Mouse (Mus musculus) neural tube, embryonic 13.5 days (tissue): ENCODE measurements at regions not wholly inside any gene's neighbourhood (a gene's known extent, or its start where the extent isn't known, plus 50 kb on each side); places are given as distances from the start of the nearest gene placed in this dataset.
A peak's percentile ranks its signal among the peaks of the same experiment; 100 is the strongest.
"Not testable (repeated sequence)": the region's sequence is repeated elsewhere in the genome, so short reads cannot be mapped to it uniquely, and the experiment has no call there.

Experiments used
- ATAC-seq: fragments of 200-750 bp; cut with Nextera tagmentation; 2 replicates; pipeline ENCODE4 v1.8.0; 2017; ENCODE audit warnings: low read depth, mild to moderate bottlenecking, moderate TSS enrichment, moderate library complexity
- H3K27ac ChIP-seq: fragments of 300-500 bp; sonication (generic); replicated peaks from 2 replicates; pipeline ENCODE4 v1.5.1; 2015; ENCODE audit warnings: moderate library complexity, mild to moderate bottlenecking, inconsistent platforms
- H3K27me3 ChIP-seq: fragments of 300-500 bp; sonication (generic); 2 replicates; pipeline ENCODE4 v1.6.1; 2015; ENCODE audit warnings: mild to moderate bottlenecking, inconsistent platforms
- H3K36me3 ChIP-seq: fragments of 300-500 bp; sonication (generic); 2 replicates; pipeline ENCODE4 v1.6.1; 2015; ENCODE audit warnings: mild to moderate bottlenecking, inconsistent platforms
- H3K4me1 ChIP-seq: fragments of 300-500 bp; sonication (generic); replicated peaks from 2 replicates; pipeline ENCODE4 v1.6.1; 2015; ENCODE audit warnings: inconsistent platforms
- H3K4me2 ChIP-seq: fragments of 300-500 bp; sonication (generic); 2 replicates; pipeline ENCODE4 v1.6.1; 2015; ENCODE audit warnings: inconsistent platforms, mild to moderate bottlenecking, moderate library complexity
- H3K4me3 ChIP-seq: fragments of 300-500 bp; sonication (generic); 2 replicates; pipeline ENCODE4 v1.5.1; 2015; ENCODE audit warnings: mild to moderate bottlenecking, inconsistent platforms
- H3K9ac ChIP-seq: fragments of 300-500 bp; sonication (generic); 2 replicates; pipeline ENCODE4 v1.6.1; 2015; ENCODE audit warnings: moderate library complexity, mild to moderate bottlenecking, inconsistent platforms
- H3K9me3 ChIP-seq: fragments of 300-500 bp; sonication (generic); 2 replicates; pipeline ENCODE4 v1.6.1; 2016; ENCODE audit warnings: inconsistent platforms
- WGBS: fragments of 180-500 bp; shearing (Covaris S2); methylation state at CpG from one replicate; pipeline ENCODE4 v1.1.7; 2015; 5-methylcytosine and 5-hydroxymethylcytosine counted together

DNA sequence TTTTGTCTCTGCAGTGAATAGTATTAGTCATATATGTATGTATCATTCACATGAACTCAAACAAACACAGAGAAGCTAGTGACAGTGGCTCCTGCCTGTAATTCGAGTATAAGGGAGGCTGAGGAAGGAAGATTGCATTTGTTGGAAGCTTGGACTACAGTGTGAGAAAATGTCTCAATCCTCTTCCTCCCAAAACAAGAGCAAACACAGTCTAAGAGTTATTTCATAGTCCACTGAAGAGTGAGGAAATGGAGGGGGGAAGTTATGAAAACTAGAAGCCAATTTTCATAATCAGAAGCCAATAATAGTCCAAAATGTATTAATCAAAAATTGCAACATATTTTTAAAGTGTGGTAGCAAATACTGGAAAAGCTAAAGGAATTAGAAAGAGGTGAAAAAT is 95.6 kb upstream of the Cdyl start:
- Histone ChIP-seq H3K4me3 (no peak overlapping the region), H3K9ac (no peak overlapping the region), H3K36me3 (no peaks in the 10 kb centered on the region), H3K27me3 (no peaks in the 10 kb centered on the region), H3K27ac (no peak overlapping the region), H3K9me3 (no peaks in the 10 kb centered on the region), H3K4me1 (no peaks in the 10 kb centered on the region), H3K4me2 (no peak overlapping the region)
- 46% methylated on average over 1 of the region's 1 CpGs for WGBS
- ATAC-seq = no peak

- H3K27me3 ChIP-seq = no peaks in the 10 kb centered on the region
- H3K36me3 ChIP-seq = no peaks in the 10 kb centered on the region
- no peak overlapping the region for H3K4me3 ChIP-seq
- H3K4me1 ChIP-seq = 0 out of 2 replicates have a peak, but pooled peaks cover 5% of the 10 kb centered on the region
- H3K27ac ChIP-seq = no peak overlapping the region
- WGBS = 25% methylated on average over 3 of the region's 3 CpGs
- no peak overlapping the region for H3K4me2 ChIP-seq
- no peak overlapping the region for H3K9ac ChIP-seq
- ATAC-seq = peak; percentile 63; the same call in 1 of the 2 replicates
- no peaks in the 10 kb centered on the region for H3K9me3 ChIP-seq
Observed at GRCm38 (mm10) chr13:35581616-35582015, 78.0 kb upstream of the Cdyl start.

DNA sequence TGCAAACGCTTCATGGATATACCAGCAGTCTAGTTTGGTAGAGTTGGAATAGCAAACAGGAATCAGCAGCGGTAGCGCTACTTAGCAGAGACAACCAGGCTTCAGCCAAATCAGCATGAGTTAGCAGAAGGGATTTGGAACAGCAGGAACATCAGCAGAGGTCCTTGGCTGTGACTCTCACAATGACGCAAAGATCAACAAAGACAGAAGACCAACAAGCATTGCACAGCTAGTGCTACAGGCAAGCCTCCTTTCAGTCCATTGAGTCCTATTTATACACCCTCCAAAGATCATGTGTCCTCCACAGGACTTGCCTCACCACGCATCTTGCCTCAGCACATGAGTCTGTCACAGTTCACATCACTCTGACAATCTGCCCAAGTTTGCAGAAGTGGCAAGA is 61.6 kb upstream of the Cdyl start:
- WGBS = 90% methylated on average over 5 of the region's 5 CpGs

DNA sequence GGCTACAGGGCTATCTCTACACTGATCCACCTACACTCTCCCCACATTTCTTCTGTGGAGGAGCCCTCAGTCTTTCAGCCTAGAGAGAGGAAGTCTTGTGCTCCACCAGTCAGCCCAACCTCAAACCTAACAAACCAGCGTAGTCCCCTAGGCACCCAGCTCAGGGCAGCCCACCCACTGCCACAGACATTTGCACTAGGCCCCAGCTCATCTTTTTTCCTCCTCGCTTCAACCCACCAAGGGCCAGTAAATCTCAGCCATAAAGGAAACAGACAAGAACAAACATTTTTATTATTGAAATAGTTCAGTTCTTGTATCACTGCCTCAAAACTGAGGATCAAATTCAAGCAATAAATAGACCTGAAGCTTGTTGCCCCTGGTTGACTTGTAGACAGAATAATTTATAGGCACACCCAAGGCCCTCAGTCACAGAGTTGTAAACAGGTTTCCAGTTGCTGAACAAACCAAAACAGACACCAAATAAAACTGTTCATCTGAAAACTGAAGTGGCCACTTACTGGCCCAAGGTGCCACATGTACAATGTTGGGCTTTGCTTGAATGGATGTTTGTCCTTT is 58.0 kb upstream of the Cdyl start:
- H3K4me3 ChIP-seq = no peak overlapping the region
- no peaks in the 10 kb centered on the region for H3K9me3 ChIP-seq
- no peaks in the 10 kb centered on the region for H3K36me3 ChIP-seq
- H3K27me3 ChIP-seq = no peaks in the 10 kb centered on the region
- H3K4me1 ChIP-seq = no peaks in the 10 kb centered on the region
- no peak overlapping the region for H3K9ac ChIP-seq
- H3K27ac ChIP-seq = no peak overlapping the region
- no peak for ATAC-seq
- WGBS = 86% methylated on average over 2 of the region's 2 CpGs
- H3K4me2 ChIP-seq = no peak overlapping the region

More for the DNA sequence above, 61.6 kb upstream of the Cdyl start:
- H3K27ac ChIP-seq = no peak overlapping the region
- H3K4me1 ChIP-seq = no peaks in the 10 kb centered on the region
- H3K9ac ChIP-seq = no peak overlapping the region
- H3K4me3 ChIP-seq = no peak overlapping the region
- H3K36me3 ChIP-seq = no peaks in the 10 kb centered on the region
- no peaks in the 10 kb centered on the region for H3K9me3 ChIP-seq
- H3K4me2 ChIP-seq = no peak overlapping the region
- ATAC-seq = no peak
- H3K27me3 ChIP-seq = no peaks in the 10 kb centered on the region

DNA sequence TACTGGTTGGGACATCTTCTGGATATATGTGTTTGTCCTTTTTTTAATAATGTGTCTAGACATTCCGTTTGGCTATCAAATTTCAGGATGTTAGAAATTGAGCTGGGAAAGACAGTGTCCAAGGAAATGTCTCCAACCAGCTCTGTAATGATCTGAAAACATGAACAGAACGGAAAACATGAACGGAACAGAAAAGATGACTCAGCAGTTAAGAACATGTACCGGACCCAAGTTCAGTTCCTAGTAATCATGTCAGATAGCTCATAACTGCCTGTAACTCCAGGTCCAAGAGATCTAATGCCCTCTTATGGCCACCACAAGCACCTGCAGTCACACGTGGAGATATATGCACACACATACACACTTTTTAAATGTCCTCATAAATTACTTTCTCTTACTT is 56.6 kb upstream of the Cdyl start:
- no peaks in the 10 kb centered on the region for H3K36me3 ChIP-seq
- no peak overlapping the region for H3K27ac ChIP-seq
- H3K9ac ChIP-seq = no peak overlapping the region
- no peaks in the 10 kb centered on the region for H3K9me3 ChIP-seq
- H3K27me3 ChIP-seq = no peaks in the 10 kb centered on the region
- ATAC-seq = no peak
- no peak overlapping the region for H3K4me2 ChIP-seq
- H3K4me3 ChIP-seq = no peak overlapping the region
- 91% methylated on average over 5 of the region's 5 CpGs for WGBS
- H3K4me1 ChIP-seq = no peaks in the 10 kb centered on the region

DNA sequence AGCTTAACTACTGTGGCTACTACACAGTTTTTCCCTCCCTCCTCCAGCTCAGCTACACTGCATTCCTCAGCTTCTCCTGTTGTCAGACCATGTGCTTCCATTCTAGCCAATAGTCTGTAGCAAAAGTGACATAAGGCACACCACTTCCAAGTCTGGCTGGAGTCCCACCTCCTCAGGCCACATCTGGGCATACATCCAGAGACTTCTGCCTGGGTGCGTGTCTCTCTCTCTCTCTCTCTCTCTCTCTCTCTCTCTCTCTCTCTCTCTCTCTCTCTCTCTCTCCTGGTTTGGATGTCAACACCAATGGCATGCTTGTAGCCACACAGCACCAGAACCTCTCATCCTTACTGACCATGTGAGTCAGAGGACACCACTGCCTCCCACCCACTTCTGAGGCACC is 55.6 kb upstream of the Cdyl start:
- Histone ChIP-seq H3K9ac (no peak overlapping the region), H3K4me1 (no peaks in the 10 kb centered on the region), H3K9me3 (no peaks in the 10 kb centered on the region), H3K36me3 (no peaks in the 10 kb centered on the region), H3K27ac (no peak overlapping the region), H3K27me3 (no peaks in the 10 kb centered on the region), H3K4me2 (no peak overlapping the region), H3K4me3 (no peak overlapping the region)
- ATAC-seq = no peak
- 71% methylated on average over 1 of the region's 1 CpGs for WGBS

- H3K4me2 ChIP-seq = no peak overlapping the region
- H3K9me3 ChIP-seq = no peaks in the 10 kb centered on the region
- no peak overlapping the region for H3K4me3 ChIP-seq
- H3K27ac ChIP-seq = no peak overlapping the region
- no peaks in the 10 kb centered on the region for H3K27me3 ChIP-seq
- H3K4me1 ChIP-seq = no peaks in the 10 kb centered on the region
- WGBS = 99% methylated on average over 3 of the region's 3 CpGs
- no peaks in the 10 kb centered on the region for H3K36me3 ChIP-seq
- ATAC-seq = no peak
- no peak overlapping the region for H3K9ac ChIP-seq
Observed at GRCm38 (mm10) chr13:35604765-35605164, 54.9 kb upstream of the Cdyl start.

- not testable (repeated sequence) for H3K4me1 ChIP-seq, H3K4me3 ChIP-seq, H3K27me3 ChIP-seq, H3K36me3 ChIP-seq, ATAC-seq, H3K4me2 ChIP-seq, H3K27ac ChIP-seq, H3K9ac ChIP-seq, H3K9me3 ChIP-seq
- 93% methylated on average over 5 of the region's 5 CpGs for WGBS
Observed at GRCm38 (mm10) chr13:35606857-35607561, 52.6 kb upstream of the Cdyl start.

DNA sequence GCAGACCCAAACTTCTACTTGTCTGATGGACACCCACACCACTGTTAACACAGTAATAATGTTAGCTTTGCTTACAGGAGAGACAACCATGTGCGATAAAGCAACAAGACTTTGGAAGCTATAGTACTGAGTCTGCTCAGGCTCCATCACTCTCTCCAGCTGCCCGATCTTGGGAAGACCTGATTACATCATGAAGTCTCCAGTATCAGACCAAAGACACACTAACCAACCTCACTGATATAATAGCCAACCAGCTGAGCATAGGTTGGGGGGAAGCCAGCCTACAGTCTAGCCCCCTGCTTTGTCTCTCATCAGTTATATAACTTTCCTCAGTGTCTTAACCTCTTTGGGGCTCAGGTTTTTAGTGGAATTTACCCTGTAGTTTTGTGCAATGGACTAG is 51.9 kb upstream of the Cdyl start:
- Histone ChIP-seq H3K9ac (no peak overlapping the region), H3K36me3 (no peaks in the 10 kb centered on the region), H3K4me1 (no peaks in the 10 kb centered on the region), H3K27me3 (no peaks in the 10 kb centered on the region), H3K9me3 (no peaks in the 10 kb centered on the region), H3K27ac (no peak overlapping the region), H3K4me2 (no peak overlapping the region), H3K4me3 (no peak overlapping the region)
- no peak for ATAC-seq
- WGBS = 86% methylated on average over 2 of the region's 2 CpGs
